ENCODE assay signal across 20 mouse cellular contexts in genomic region chr5:123854511-123854910, GRCm38 (mm10). TPM values are rescaled to one million over a fixed set of nuclear protein-coding genes. Genes with fewer than 3 reads are reported as not detected.
DNase-seq lines count a peak whose midpoint lies in the region; ATAC-seq and TF ChIP-seq lines count a peak whose summit lies in the region.
"Had no signal": no experiment of that assay in that cellular context is flagged by ENCODE, and none has a peak within 500 bp of the region (broad histone marks: within the 10 kb centered on the region; RNA-seq: fewer than 3 reads in every experiment).

No protein-coding gene starts in this region.

- TF ChIP-seq CTCF in liver, adult 2 months (IDR thresholded peaks at IDR 0.05; ENCODE audit: low read depth, low read length): no peak
- no peak for TF ChIP-seq CTCF in liver, postnatal 0 days (IDR thresholded peaks at IDR 0.05; ENCODE audit: low read depth)

- DNase-seq in urinary bladder, postnatal 14 days (ENCODE audit: low spot score): peak; percentile 48
- no peak for DNase-seq in urinary bladder, postnatal 10 days (ENCODE audit: low spot score)
- peak; percentile 93 for DNase-seq in liver, adult 2 months (ENCODE audit: extremely low read depth, low read depth, low spot score)
- DNase-seq in liver, postnatal 0 days: peak; percentile 46
- no peak for DNase-seq in cerebellum, postnatal 4 days (ENCODE audit: low spot score in 2 of 2)
- DNase-seq in midbrain, embryonic 10.5 days (ENCODE audit: low spot score): no peak
- DNase-seq in spleen, postnatal 14 days (ENCODE audit: low spot score in 2 of 2): no peak
- DNase-seq: cerebellum, adult 9-11 months; gastrocnemius, postnatal 10 days; left cerebral cortex, postnatal 4 days; right cerebral cortex, postnatal 25 days had no signal

- H3K4me3 ChIP-seq in liver, adult 2 months (ENCODE audit: insufficient read depth, low read depth, low read length): no peak overlapping the region
- no peak overlapping the region for H3K4me3 ChIP-seq in liver, postnatal 0 days (ENCODE audit: low read depth, low read length)
- H3K4me3 ChIP-seq in midbrain, embryonic 10.5 days: no peak overlapping the region
- H3K4me3 ChIP-seq: embryonic facial prominence, embryonic 13.5 days; heart, embryonic 13.5 days; hindbrain, embryonic 13.5 days; megakaryocyte, embryonic 14.5 days; midbrain, embryonic 15.5 days; neural tube, embryonic 15.5 days had no signal

- no peak overlapping the region for H3K9ac ChIP-seq in liver, adult 2 months (ENCODE audit: low read depth, low read length)
- no peak overlapping the region for H3K9ac ChIP-seq in liver, postnatal 0 days (replicated peaks)
- H3K9ac ChIP-seq: embryonic facial prominence, embryonic 13.5 days; heart, embryonic 13.5 days; hindbrain, embryonic 13.5 days; midbrain, embryonic 15.5 days; neural tube, embryonic 15.5 days had no signal

- H3K4me2 ChIP-seq in liver, postnatal 0 days (ENCODE audit: low read depth, low read length): no peak overlapping the region
- H3K4me2 ChIP-seq: embryonic facial prominence, embryonic 13.5 days; heart, embryonic 13.5 days; hindbrain, embryonic 13.5 days; midbrain, embryonic 15.5 days; neural tube, embryonic 15.5 days had no signal

- no peaks in the 10 kb centered on the region for H3K27me3 ChIP-seq in liver, adult 2 months (ENCODE audit: control insufficient read depth, insufficient read depth, low read length)
- H3K27me3 ChIP-seq in liver, postnatal 0 days (ENCODE audit: insufficient read depth, low read length): no peaks in the 10 kb centered on the region
- no peaks in the 10 kb centered on the region for H3K27me3 ChIP-seq in midbrain, embryonic 10.5 days (ENCODE audit: low read depth, poor library complexity, severe bottlenecking)
- H3K27me3 ChIP-seq: embryonic facial prominence, embryonic 13.5 days; heart, embryonic 13.5 days; hindbrain, embryonic 13.5 days; midbrain, embryonic 15.5 days; neural tube, embryonic 15.5 days had no signal

- no peaks in the 10 kb centered on the region for H3K9me3 ChIP-seq in liver, postnatal 0 days (ENCODE audit: low read length)
- peaks cover 5% of the 10 kb centered on the region; the same call in 1 of the 2 replicates for H3K9me3 ChIP-seq in midbrain, embryonic 10.5 days (replicated peaks)
- H3K9me3 ChIP-seq: embryonic facial prominence, embryonic 13.5 days; heart, embryonic 13.5 days; hindbrain, embryonic 13.5 days; midbrain, embryonic 15.5 days; neural tube, embryonic 15.5 days had no signal

- H3K27ac ChIP-seq in liver, adult 2 months (replicated peaks; ENCODE audit: insufficient read depth, low read depth, low read length): peak overlapping the region; percentile 48
- 0 out of 2 replicates have a peak overlapping the region, but pooled peaks have one; percentile 5 for H3K27ac ChIP-seq in liver, postnatal 0 days (ENCODE audit: low read depth)
- no peak overlapping the region for H3K27ac ChIP-seq in midbrain, embryonic 10.5 days (replicated peaks)
- H3K27ac ChIP-seq: embryonic facial prominence, embryonic 13.5 days; heart, embryonic 13.5 days; hindbrain, embryonic 13.5 days; midbrain, embryonic 15.5 days; neural tube, embryonic 15.5 days had no signal

- TF ChIP-seq POLR2A in liver, adult 2 months (IDR thresholded peaks at IDR 0.05; ENCODE audit: extremely low read depth, insufficient read depth, low read length): no peak

- H3K36me3 ChIP-seq in liver, adult 2 months (ENCODE audit: control insufficient read depth, insufficient read depth, low read length): no peaks in the 10 kb centered on the region
- H3K36me3 ChIP-seq in liver, postnatal 0 days (replicated peaks; ENCODE audit: insufficient read depth, low read length): no peaks in the 10 kb centered on the region
- no peaks in the 10 kb centered on the region for H3K36me3 ChIP-seq in midbrain, embryonic 10.5 days
- H3K36me3 ChIP-seq: embryonic facial prominence, embryonic 13.5 days; heart, embryonic 13.5 days; hindbrain, embryonic 13.5 days; midbrain, embryonic 15.5 days; neural tube, embryonic 15.5 days had no signal

- peaks cover 2% of the 10 kb centered on the region; the same call in 1 of the 2 replicates for H3K4me1 ChIP-seq in liver, adult 2 months (ENCODE audit: control insufficient read depth, insufficient read depth, low read length)
- peaks cover 12% of the 10 kb centered on the region for H3K4me1 ChIP-seq in liver, postnatal 0 days (ENCODE audit: insufficient read depth)
- H3K4me1 ChIP-seq in midbrain, embryonic 10.5 days: no peaks in the 10 kb centered on the region
- H3K4me1 ChIP-seq: hindbrain, embryonic 13.5 days; midbrain, embryonic 15.5 days; neural tube, embryonic 15.5 days had no signal

- 22% methylated on average over 9 of the region's 9 CpGs for WGBS in liver, adult 2 months
- 62% methylated on average over 9 of the region's 9 CpGs for WGBS in liver, postnatal 0 days (ENCODE audit: insufficient replicate concordance)
- WGBS in midbrain, embryonic 10.5 days: 88% methylated on average over 9 of the region's 9 CpGs

- TF ChIP-seq EP300 in liver, postnatal 0 days (IDR thresholded peaks at IDR 0.05; ENCODE audit: low read depth): no peak

- peak; percentile 91 for ATAC-seq in liver, postnatal 0 days
- ATAC-seq: forebrain, embryonic 14.5 days; midbrain, embryonic 15.5 days had no signal

- no peaks in the 10 kb centered on the region for H3K79me2 ChIP-seq in liver, adult 2 months (ENCODE audit: control insufficient read depth, insufficient read depth, low read length)

RNA-seq across cellular contexts. Expression of gene Hcar2, which starts 10.8 kb away (rescaled TPM):
- total RNA-seq in liver, adult 2 months (2014; rRNA removed): 0.18 and 1.1 TPM in 2 replicates
- 0.25 and 0.32 TPM in 2 replicates for polyA plus RNA-seq in liver, adult 2 months (2012; rRNA removed)
- 0.15 and 0.22 TPM in 2 replicates for polyA plus RNA-seq in liver, postnatal 0 days (2015; fragmentation: Nextera tagmentation; extraction: Ambion mirVana)
- polyA plus RNA-seq in midbrain, embryonic 10.5 days (2016; fragmentation: Nextera tagmentation; extraction: Ambion mirVana): not detected in 2 replicates
- total RNA-seq: left cerebral cortex, adult 18-20 months; left cerebral cortex, postnatal 4 days had no signal
- polyA plus RNA-seq: C2C12; forebrain, embryonic 14.5 days; hindbrain, embryonic 13.5 days; midbrain, embryonic 15.5 days had no signal

RNA-seq across cellular contexts. Expression of gene Hcar1, which starts 25.3 kb away (rescaled TPM):
- total RNA-seq in liver, adult 2 months (2014; rRNA removed): under 0.01 and 0.09 TPM in 2 replicates
- 0.04 TPM in 1 of 2 replicates, not detected in the other for polyA plus RNA-seq in liver, adult 2 months (2012; rRNA removed)
- polyA plus RNA-seq in liver, postnatal 0 days (2015; fragmentation: Nextera tagmentation; extraction: Ambion mirVana): 0.11 and 0.14 TPM in 2 replicates
- polyA plus RNA-seq in midbrain, embryonic 10.5 days (2016; fragmentation: Nextera tagmentation; extraction: Ambion mirVana): not detected in 2 replicates

RNA-seq across cellular contexts. Expression of gene Denr, which starts 52.5 kb away (rescaled TPM):
- 12.5 and 15.5 TPM in 2 replicates for total RNA-seq in liver, adult 2 months (2014; rRNA removed)
- polyA plus RNA-seq in liver, adult 2 months (2012; rRNA removed): 27.5 and 37.9 TPM in 2 replicates
- polyA plus RNA-seq in liver, postnatal 0 days (2015; fragmentation: Nextera tagmentation; extraction: Ambion mirVana): 54.1 and 61.1 TPM in 2 replicates
- polyA plus RNA-seq in midbrain, embryonic 10.5 days (2016; fragmentation: Nextera tagmentation; extraction: Ambion mirVana): 159 and 186 TPM in 2 replicates

Comparison
In these comparisons a context has a peak if more than half of its experiments do, and no peak if none do; other contexts are left out.
1. DNase-seq: peak in urinary bladder, postnatal 14 days (single experiment), liver, adult 2 months (single experiment) and liver, postnatal 0 days (single experiment); none in urinary bladder, postnatal 10 days (single experiment), cerebellum, postnatal 4 days (0 of 2), midbrain, embryonic 10.5 days (single experiment) and spleen, postnatal 14 days (0 of 2).